Mouse (Mus musculus) bone marrow macrophage, adult 2 months (primary cell): ENCODE results near the gene Vmn1r192.

ENCODE experiments used
- CTCF ChIP-seq: IDR thresholded peaks from 2 replicates; pipeline ENCODE4 v1.5.1; 2012; ENCODE audit warnings: low read depth, mild to moderate bottlenecking, low read length, moderate library complexity
- POLR2A ChIP-seq: IDR thresholded peaks from 2 replicates; pipeline ENCODE4 v1.6.1; 2012; ENCODE audit warnings: mild to moderate bottlenecking, low read depth, low read length, borderline replicate concordance

DNA sequence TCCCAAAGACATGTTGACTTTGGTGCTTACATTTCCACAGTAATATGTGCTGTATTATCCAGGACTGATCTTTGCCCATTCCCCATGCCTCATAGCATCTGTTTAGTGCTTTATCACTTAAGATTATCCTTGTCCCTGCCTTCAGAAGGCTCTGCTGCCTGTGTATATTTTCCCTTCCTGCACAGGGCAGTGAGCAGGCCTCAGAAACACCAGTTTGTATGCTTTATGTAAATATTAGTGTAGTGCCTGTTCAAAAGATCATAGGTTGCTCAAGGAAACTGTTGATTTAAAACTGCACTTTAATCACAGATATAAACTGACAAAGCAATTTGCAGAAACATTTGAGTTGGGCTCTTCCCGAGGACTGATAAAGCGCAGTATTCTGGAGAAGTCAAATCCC is 1.6 kb downstream of the Vmn1r192 start:
- TF ChIP-seq POLR2A (no peak), CTCF (no peak)
